In genomic region chr10:81052577-81052976, GRCm38 (mm10) we compare ENCODE assay signal across 14 mouse cellular contexts. TPM values are rescaled to one million over a fixed set of nuclear protein-coding genes. Genes with fewer than 3 reads are reported as not detected.
"Had no signal": no experiment of that assay in that cellular context is flagged by ENCODE, and none has a peak within 500 bp of the region (broad histone marks: within the 10 kb centered on the region; RNA-seq: fewer than 3 reads in every experiment).

No protein-coding gene starts in this region.

- DNase-seq: kidney, postnatal 10 days; kidney, postnatal 36 days; left cerebral cortex, postnatal 4 days; liver, postnatal 0 days; lung, embryonic 14.5 days; retina, postnatal 1 day; right cerebral cortex, postnatal 25 days; spleen, adult 18-20 months; thymus, postnatal 36 days had no signal

RNA-seq across cellular contexts. Expression of gene Diras1, which starts 27.1 kb away (rescaled TPM):
- total RNA-seq: megakaryocyte, adult 5-6 weeks had no signal
- polyA plus RNA-seq: liver, embryonic 11.5 days; liver, embryonic 14.5 days; liver, postnatal 0 days; lung, postnatal 0 days; macrophage had no signal
